Mouse (Mus musculus): ENCODE results near the gene BC053393. TPM values are rescaled to one million over a fixed set of nuclear protein-coding genes. Genes with fewer than 3 reads are reported as not detected.

BC053393 gene
- polyA plus RNA-seq, 1 experiment from 2014 or later, result not detected

DNA sequence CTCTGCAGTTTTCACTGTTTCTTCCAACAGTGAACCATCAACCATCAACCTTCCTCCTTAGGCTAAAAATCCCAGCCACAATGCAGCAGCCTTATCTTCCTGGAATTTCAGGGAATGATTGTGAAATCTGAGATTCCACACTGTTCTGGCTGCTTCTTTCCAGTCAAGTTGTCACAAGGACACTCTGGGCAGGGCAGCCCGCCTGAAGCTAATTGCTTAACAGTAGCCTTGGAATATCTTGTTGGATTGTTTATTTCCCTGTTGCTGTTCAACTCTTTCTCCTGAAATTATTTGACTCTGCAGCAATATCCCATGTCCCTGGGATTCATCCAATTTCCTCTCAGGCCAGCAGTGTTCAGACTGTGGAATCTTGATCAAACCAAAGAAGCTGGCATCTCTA is 6.7 kb upstream of the BC053393 start:
- no peak overlapping the region for H3K27ac ChIP-seq (ENCODE audit: low read depth, low read length)
- H3K36me3 ChIP-seq (ENCODE audit: control insufficient read depth, insufficient read depth, low read length), result no peaks in the 10 kb centered on the region
- WGBS, result 69% methylated on average over 1 of the region's 1 CpGs
- no peak overlapping the region for H3K9ac ChIP-seq (ENCODE audit: low read depth, low read length)
- H3K27me3 ChIP-seq (ENCODE audit: control insufficient read depth, insufficient read depth, low read length), result no peaks in the 10 kb centered on the region
- no peak overlapping the region for H3K4me3 ChIP-seq (ENCODE audit: low read length)
- no peak for ATAC-seq (ENCODE audit: low FRiP score, low TSS enrichment)
- no peak overlapping the region for H3K4me2 ChIP-seq (replicated peaks; ENCODE audit: low read depth, low read length)
- H3K9me3 ChIP-seq (ENCODE audit: control insufficient read depth, low read length), result no peaks in the 10 kb centered on the region
- no peaks in the 10 kb centered on the region for H3K4me1 ChIP-seq (ENCODE audit: control insufficient read depth, insufficient read depth, low read length)

- no peak overlapping the region for H3K9ac ChIP-seq (ENCODE audit: low read depth, low read length)
- no peaks in the 10 kb centered on the region for H3K4me1 ChIP-seq (ENCODE audit: control insufficient read depth, insufficient read depth, low read length)
- no peaks in the 10 kb centered on the region for H3K36me3 ChIP-seq (ENCODE audit: control insufficient read depth, insufficient read depth, low read length)
- no peak for ATAC-seq (ENCODE audit: low FRiP score, low TSS enrichment)
- H3K4me3 ChIP-seq (ENCODE audit: low read length), result no peak overlapping the region
- no peaks in the 10 kb centered on the region for H3K27me3 ChIP-seq (ENCODE audit: control insufficient read depth, insufficient read depth, low read length)
- no peak overlapping the region for H3K27ac ChIP-seq (ENCODE audit: low read depth, low read length)
- no peaks in the 10 kb centered on the region for H3K9me3 ChIP-seq (ENCODE audit: control insufficient read depth, low read length)
- H3K4me2 ChIP-seq (replicated peaks; ENCODE audit: low read depth, low read length), result no peak overlapping the region
- WGBS, result 88% methylated on average over 2 of the region's 2 CpGs
These were observed 5.4 kb upstream of the BC053393 start for GRCm38 (mm10) chr11:46565967-46566366.

DNA sequence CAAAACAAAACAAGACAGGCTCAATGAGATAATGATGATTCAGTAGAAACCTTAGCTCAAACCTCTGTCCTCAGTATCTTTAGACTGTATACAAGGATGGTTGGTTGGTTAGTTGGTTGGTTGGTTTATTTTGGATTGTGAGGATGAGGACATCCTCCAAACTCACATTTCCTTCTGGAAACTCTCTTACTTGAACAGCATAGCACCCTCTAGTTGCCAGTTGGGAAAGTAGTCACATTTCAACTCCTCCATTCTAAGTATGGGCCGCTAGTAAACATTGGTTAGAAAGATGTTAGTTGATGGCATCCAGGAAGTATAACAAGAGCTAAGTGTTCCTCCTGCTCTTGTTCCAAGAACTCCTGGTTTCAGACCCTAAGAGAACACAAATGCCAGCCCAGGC is 2.2 kb upstream of the BC053393 start:
- no peaks in the 10 kb centered on the region for H3K36me3 ChIP-seq (ENCODE audit: control insufficient read depth, insufficient read depth, low read length)
- no peaks in the 10 kb centered on the region for H3K9me3 ChIP-seq (ENCODE audit: control insufficient read depth, low read length)
- no peak overlapping the region for H3K27ac ChIP-seq (ENCODE audit: low read depth, low read length)
- H3K4me3 ChIP-seq (ENCODE audit: low read length), result no peak overlapping the region
- no peak overlapping the region for H3K9ac ChIP-seq (ENCODE audit: low read depth, low read length)
- ATAC-seq (ENCODE audit: low FRiP score, low TSS enrichment), result no peak
- H3K4me1 ChIP-seq (ENCODE audit: control insufficient read depth, insufficient read depth, low read length), result no peaks in the 10 kb centered on the region
- WGBS, result 66% methylated on average over 1 of the region's 1 CpGs
- no peaks in the 10 kb centered on the region for H3K27me3 ChIP-seq (ENCODE audit: control insufficient read depth, insufficient read depth, low read length)
- H3K4me2 ChIP-seq (replicated peaks; ENCODE audit: low read depth, low read length), result no peak overlapping the region

GRCm38 (mm10) chr11:46578771-46579281 is 7.5 kb downstream of the BC053393 start:
- Histone ChIP-seq H3K4me2 (replicated peaks; ENCODE audit: low read depth, low read length) (no peak overlapping the region), H3K9ac (ENCODE audit: low read depth, low read length) (no peak overlapping the region), H3K27me3 (ENCODE audit: control insufficient read depth, insufficient read depth, low read length) (no peaks in the 10 kb centered on the region), H3K9me3 (ENCODE audit: control insufficient read depth, low read length) (no peaks in the 10 kb centered on the region), H3K27ac (ENCODE audit: low read depth, low read length) (no peak overlapping the region), H3K4me1 (ENCODE audit: control insufficient read depth, insufficient read depth, low read length) (no peaks in the 10 kb centered on the region), H3K4me3 (ENCODE audit: low read length) (no peak overlapping the region), H3K36me3 (ENCODE audit: control insufficient read depth, insufficient read depth, low read length) (no peaks in the 10 kb centered on the region)
- whole genome bisulfite sequencing, result 33% methylated on average over 5 of the region's 5 CpGs
- peak; percentile 52; the same call in 1 of the 2 replicates for ATAC-seq (ENCODE audit: low FRiP score, low TSS enrichment)

GRCm38 (mm10) chr11:46580428-46580827 is 9.1 kb downstream of the BC053393 start:
- no peaks in the 10 kb centered on the region for H3K27me3 ChIP-seq (ENCODE audit: control insufficient read depth, insufficient read depth, low read length)
- no peaks in the 10 kb centered on the region for H3K4me1 ChIP-seq (ENCODE audit: control insufficient read depth, insufficient read depth, low read length)
- no peak overlapping the region for H3K4me2 ChIP-seq (replicated peaks; ENCODE audit: low read depth, low read length)
- H3K36me3 ChIP-seq (ENCODE audit: control insufficient read depth, insufficient read depth, low read length), result no peaks in the 10 kb centered on the region
- H3K27ac ChIP-seq (ENCODE audit: low read depth, low read length), result no peak overlapping the region
- no peaks in the 10 kb centered on the region for H3K9me3 ChIP-seq (ENCODE audit: control insufficient read depth, low read length)
- H3K4me3 ChIP-seq (ENCODE audit: low read length), result no peak overlapping the region
- no peak for ATAC-seq (ENCODE audit: low FRiP score, low TSS enrichment)
- 86% methylated on average over 3 of the region's 3 CpGs for WGBS
- H3K9ac ChIP-seq (ENCODE audit: low read depth, low read length), result no peak overlapping the region

GRCm38 (mm10) chr11:46582741-46583140 is 11.4 kb downstream of the BC053393 start:
- Histone ChIP-seq H3K9ac (ENCODE audit: low read depth, low read length) (no peak overlapping the region), H3K36me3 (ENCODE audit: control insufficient read depth, insufficient read depth, low read length) (no peaks in the 10 kb centered on the region), H3K4me1 (ENCODE audit: control insufficient read depth, insufficient read depth, low read length) (no peaks in the 10 kb centered on the region), H3K27ac (ENCODE audit: low read depth, low read length) (no peak overlapping the region), H3K27me3 (ENCODE audit: control insufficient read depth, insufficient read depth, low read length) (no peaks in the 10 kb centered on the region), H3K4me2 (replicated peaks; ENCODE audit: low read depth, low read length) (no peak overlapping the region), H3K9me3 (ENCODE audit: control insufficient read depth, low read length) (no peaks in the 10 kb centered on the region), H3K4me3 (ENCODE audit: low read length) (no peak overlapping the region)
- no peak for ATAC-seq (ENCODE audit: low FRiP score, low TSS enrichment)
- WGBS, result 83% methylated on average over 5 of the region's 5 CpGs

- H3K4me3 ChIP-seq (ENCODE audit: low read length), result no peak overlapping the region
- H3K36me3 ChIP-seq (ENCODE audit: control insufficient read depth, insufficient read depth, low read length), result no peaks in the 10 kb centered on the region
- no peaks in the 10 kb centered on the region for H3K4me1 ChIP-seq (ENCODE audit: control insufficient read depth, insufficient read depth, low read length)
- no peak overlapping the region for H3K27ac ChIP-seq (ENCODE audit: low read depth, low read length)
- H3K9me3 ChIP-seq (ENCODE audit: control insufficient read depth, low read length), result no peaks in the 10 kb centered on the region
- H3K27me3 ChIP-seq (ENCODE audit: control insufficient read depth, insufficient read depth, low read length), result no peaks in the 10 kb centered on the region
- no peak overlapping the region for H3K4me2 ChIP-seq (replicated peaks; ENCODE audit: low read depth, low read length)
- H3K9ac ChIP-seq (ENCODE audit: low read depth, low read length), result no peak overlapping the region
- no peak for ATAC-seq (ENCODE audit: low FRiP score, low TSS enrichment)
- WGBS, result 84% methylated on average over 2 of the region's 2 CpGs
These were observed 21.1 kb downstream of the BC053393 start for GRCm38 (mm10) chr11:46592416-46592815.

DNA sequence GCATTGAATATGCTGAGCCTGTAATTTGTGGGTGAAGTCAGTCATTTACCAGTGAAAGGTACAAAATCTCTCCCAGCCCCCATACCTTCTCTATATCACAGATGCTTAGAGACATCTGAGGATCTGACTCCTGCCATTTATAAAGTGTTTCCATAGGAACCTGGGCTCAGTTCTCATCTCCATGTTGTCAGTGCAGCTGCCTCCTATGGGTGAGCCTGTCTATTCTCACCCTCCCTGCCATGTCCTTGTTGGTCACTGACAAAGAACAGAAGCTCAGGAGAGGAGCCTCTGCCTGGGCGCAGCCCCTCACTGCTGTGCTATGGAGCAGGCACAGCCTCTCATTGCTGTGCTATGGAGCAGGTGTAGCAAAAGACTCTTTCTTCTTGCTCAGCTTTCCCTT is 48.6 kb downstream of the BC053393 start:
- Histone ChIP-seq H3K4me1 (ENCODE audit: control insufficient read depth, insufficient read depth, low read length) (no peaks in the 10 kb centered on the region), H3K27me3 (ENCODE audit: control insufficient read depth, insufficient read depth, low read length) (no peaks in the 10 kb centered on the region), H3K4me2 (replicated peaks; ENCODE audit: low read depth, low read length) (no peak overlapping the region), H3K27ac (ENCODE audit: low read depth, low read length) (no peak overlapping the region), H3K9me3 (ENCODE audit: control insufficient read depth, low read length) (no peaks in the 10 kb centered on the region), H3K9ac (ENCODE audit: low read depth, low read length) (no peak overlapping the region), H3K36me3 (ENCODE audit: control insufficient read depth, insufficient read depth, low read length) (no peaks in the 10 kb centered on the region), H3K4me3 (ENCODE audit: low read length) (no peak overlapping the region)
- ATAC-seq (ENCODE audit: low FRiP score, low TSS enrichment), result no peak
- WGBS, result 96% methylated on average over 1 of the region's 1 CpGs

DNA sequence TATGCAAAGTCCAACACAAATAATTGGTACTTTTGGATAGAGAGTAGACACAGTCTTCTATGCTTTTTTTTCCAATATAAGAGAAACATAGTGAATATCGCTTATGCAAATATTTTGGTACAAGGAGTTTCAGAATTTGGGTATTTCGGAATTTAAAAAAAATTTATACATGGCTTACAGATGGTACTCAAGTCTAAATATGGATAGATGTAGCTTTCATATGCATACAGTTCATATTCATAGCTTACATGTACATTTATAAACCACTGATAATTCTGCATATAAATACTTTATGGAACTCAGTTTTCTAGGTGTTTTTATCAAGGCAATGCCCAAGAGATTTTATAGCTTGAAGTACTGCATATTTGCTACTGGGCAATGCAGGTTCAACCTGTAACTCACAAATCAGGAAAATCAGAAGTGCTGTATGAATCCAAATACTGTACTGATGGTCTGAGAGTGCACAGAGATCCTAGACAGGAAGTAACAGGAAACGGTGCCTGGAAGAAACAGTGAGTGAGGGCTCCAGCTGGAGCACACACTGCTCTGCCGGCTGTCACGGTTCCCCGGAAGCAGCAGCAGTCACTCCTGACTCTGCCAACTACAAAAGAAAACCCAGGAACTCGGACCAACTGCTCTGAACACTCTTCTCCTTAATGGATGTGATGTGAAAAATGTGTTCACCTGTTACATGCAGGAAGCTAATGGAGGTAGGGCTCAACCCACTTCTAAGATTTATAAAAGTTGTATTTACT is 49.3 kb downstream of the BC053393 start:
- no peak for ATAC-seq (ENCODE audit: low FRiP score, low TSS enrichment)
- Histone ChIP-seq H3K27me3 (ENCODE audit: control insufficient read depth, insufficient read depth, low read length) (no peaks in the 10 kb centered on the region), H3K36me3 (ENCODE audit: control insufficient read depth, insufficient read depth, low read length) (no peaks in the 10 kb centered on the region), H3K9ac (ENCODE audit: low read depth, low read length) (no peak overlapping the region), H3K4me1 (ENCODE audit: control insufficient read depth, insufficient read depth, low read length) (no peaks in the 10 kb centered on the region), H3K9me3 (ENCODE audit: control insufficient read depth, low read length) (no peaks in the 10 kb centered on the region), H3K27ac (ENCODE audit: low read depth, low read length) (no peak overlapping the region), H3K4me3 (ENCODE audit: low read length) (no peak overlapping the region), H3K4me2 (replicated peaks; ENCODE audit: low read depth, low read length) (no peak overlapping the region)
- 59% methylated on average over 7 of the region's 7 CpGs for WGBS

Data from kidney, embryonic 14.5 days (tissue).